Mouse (Mus musculus): ENCODE data around the gene Ttf2.

DNA sequence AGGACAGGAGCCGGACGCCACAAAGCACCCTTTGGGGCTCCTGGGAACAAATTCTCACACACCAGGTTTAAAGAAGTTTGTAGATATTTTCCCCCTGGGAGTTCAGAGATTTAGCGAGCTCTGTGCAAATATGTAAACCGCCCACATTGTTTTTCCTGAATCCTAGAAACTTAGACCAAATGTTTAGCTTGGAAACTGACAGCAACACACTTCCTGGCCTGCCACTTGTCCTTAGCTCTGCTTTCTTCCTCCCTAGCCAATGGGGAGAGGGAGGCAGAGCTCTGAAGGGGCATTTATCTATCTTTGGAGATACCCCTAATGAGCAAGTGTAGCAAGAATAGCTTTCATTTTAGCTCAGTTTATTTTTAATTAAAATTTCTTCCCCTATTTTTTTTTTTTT, 45.8 kb upstream of the Ttf2 start:
- no peak for TF ChIP-seq POLR2A (IDR thresholded peaks at IDR 0.05; ENCODE audit: low read depth, low read length)
- no peak for TF ChIP-seq CTCF (IDR thresholded peaks at IDR 0.05; ENCODE audit: extremely low read depth, insufficient read depth, insufficient read length, insufficient replicate concordance)
